Mouse (Mus musculus): ENCODE data around the gene Cdkn3. TPM values are rescaled to one million over a fixed set of nuclear protein-coding genes. Genes with fewer than 3 reads are reported as not detected.

Gene Cdkn3
- total RNA-seq, 4 experiments from 2014 or later, result 0.41 to 1.3 (median 0.52) TPM; not detected in 1

Other genes with a start within 250 kb of the Cdkn3 start
- 10 to 100 TPM; 66.8 to 80.8 (median 73.2) TPM for gene Cnih1, start 27.9 kb downstream of the Cdkn3 start, total RNA-seq (2022)
- gene Gmfb, start 61.7 kb downstream of the Cdkn3 start, total RNA-seq (2022), result 100 to 1,000 TPM; 139 to 172 (median 157) TPM
- gene Cgrrf1, start 71.6 kb downstream of the Cdkn3 start, total RNA-seq (2022), result 10 to 100 TPM; 19.9 to 31.3 (median 24.3) TPM
- 10 to 100 TPM; 14.5 to 19.9 (median 17.1) TPM for gene Samd4, start 122.3 kb downstream of the Cdkn3 start, total RNA-seq (2022)

All from layer of hippocampus, adult 8-10 months (tissue).